Mouse (Mus musculus) cerebellum, adult (tissue): Measurements from ENCODE around the gene BC037034.
"Not testable (repeated sequence)": the region's sequence is repeated elsewhere in the genome, so short reads cannot be mapped to it uniquely, and the experiment has no call there.

ENCODE experiments used
- ATAC-seq: cut with Nextera tagmentation; 2 replicates; pipeline ENCODE4 v1.9.2; 2017; ENCODE audit warnings: mild to moderate bottlenecking, moderate library complexity, mixed read lengths; ENCODE audit not compliant: insufficient number of reproducible peaks, low FRiP score, low TSS enrichment

The BC037034 gene

DNA sequence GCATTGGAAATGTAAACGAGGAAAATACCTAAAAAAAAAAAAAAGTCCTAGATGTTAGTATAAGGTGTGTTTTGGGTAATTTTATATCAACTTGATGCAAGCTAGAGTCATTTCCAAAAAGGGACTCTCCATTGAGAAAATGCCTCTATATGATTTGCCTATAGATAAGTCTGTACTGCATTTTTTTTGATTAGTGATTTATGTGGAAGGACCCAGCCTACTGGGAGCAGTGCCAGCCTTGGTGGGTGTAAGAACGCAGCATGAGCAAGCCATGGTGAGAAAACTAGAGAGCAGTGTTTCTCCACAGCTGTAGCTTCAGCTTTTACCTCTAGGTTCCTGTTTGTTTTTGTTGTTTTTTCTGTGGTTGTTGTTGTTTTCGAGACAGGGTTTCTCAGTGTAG is 40.5 kb downstream of the BC037034 start:
- ATAC-seq, result no peak

DNA sequence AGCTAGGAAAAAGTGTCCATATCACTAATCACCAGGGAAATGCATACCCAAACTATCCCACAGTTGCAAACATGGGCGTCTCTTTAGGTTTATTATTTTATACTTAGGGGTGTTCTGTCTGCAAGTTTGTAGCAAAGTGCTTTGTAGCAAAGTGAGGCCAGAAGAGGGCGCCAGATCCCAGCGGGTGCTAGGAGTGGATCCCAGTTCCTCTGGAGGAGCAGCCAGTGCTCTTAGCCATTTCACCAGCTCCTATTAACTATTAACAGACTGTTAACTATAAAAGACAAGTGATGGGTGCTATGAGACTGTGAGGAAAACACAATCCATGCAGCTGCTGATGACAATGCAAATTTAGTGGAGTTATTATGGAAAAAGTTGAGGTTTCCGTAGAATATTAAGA is 41.7 kb downstream of the BC037034 start:
- ATAC-seq, result no peak

DNA sequence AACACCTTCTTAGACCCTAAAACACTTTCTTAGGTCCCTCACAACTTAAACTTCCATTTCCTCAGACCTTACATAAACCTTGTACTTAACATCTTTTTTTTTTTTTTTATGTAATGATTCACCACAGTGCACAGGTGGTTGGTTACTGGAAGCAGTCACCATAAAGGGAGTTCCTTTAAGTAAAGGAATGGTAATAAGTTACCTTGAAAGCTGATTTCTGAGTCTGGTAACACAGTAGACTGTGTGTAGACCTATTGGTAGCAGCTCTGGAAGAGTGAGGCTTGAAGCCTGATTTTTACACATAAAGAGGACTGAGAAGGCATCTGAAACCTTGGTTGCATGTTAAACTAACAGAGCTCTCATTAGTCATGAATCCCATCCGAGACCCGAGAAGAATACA is 44.0 kb downstream of the BC037034 start:
- ATAC-seq, result no peak

DNA sequence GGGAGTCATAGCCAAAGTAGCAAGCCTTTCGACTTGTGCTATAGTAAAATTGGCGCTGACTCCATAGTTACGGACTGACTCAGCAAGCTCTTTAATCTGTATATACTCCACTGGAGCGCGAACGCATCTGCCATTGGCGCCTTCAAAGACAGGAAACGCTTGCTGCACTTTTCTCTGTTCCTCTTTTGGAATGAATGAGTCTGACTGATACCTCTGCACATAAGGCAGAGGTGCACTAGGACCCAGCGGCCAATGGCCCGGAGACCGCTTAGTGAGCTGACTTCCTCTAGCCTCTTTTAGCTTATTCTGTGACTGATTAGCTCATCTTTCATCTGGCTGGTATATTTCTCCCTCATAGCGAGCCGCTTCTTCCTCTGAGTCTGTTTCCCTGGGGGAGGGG is 47.2 kb downstream of the BC037034 start:
- ATAC-seq, result not testable (repeated sequence)
